Mouse (Mus musculus): Measurements from ENCODE around the gene Taf4.

Taf4 gene

GRCm38 (mm10) chr2:179941696-179942095 lies 34.8 kb downstream of the Taf4 start:
- no peak for DNase-seq (ENCODE audit: low read depth, low spot score)

- DNase-seq (ENCODE audit: low read depth, low spot score), result no peak
These were observed 39.4 kb downstream of the Taf4 start for GRCm38 (mm10) chr2:179937091-179937490.

- DNase-seq (ENCODE audit: low read depth, low spot score), result no peak
These were observed 42.3 kb downstream of the Taf4 start for GRCm38 (mm10) chr2:179934165-179934564.

GRCm38 (mm10) chr2:179931741-179932140 lies 44.7 kb downstream of the Taf4 start:
- DNase-seq (ENCODE audit: low read depth, low spot score), result no peak

- DNase-seq (ENCODE audit: low read depth, low spot score), result peak; percentile 61
These were observed 47.3 kb downstream of the Taf4 start for GRCm38 (mm10) chr2:179929166-179929565.

GRCm38 (mm10) chr2:179924038-179924437 lies 52.4 kb downstream of the Taf4 start:
- DNase-seq (ENCODE audit: low read depth, low spot score), result no peak

- DNase-seq (ENCODE audit: low read depth, low spot score), result no peak
These were observed 55.3 kb downstream of the Taf4 start for GRCm38 (mm10) chr2:179921021-179921653.

- no peak for DNase-seq (ENCODE audit: low read depth, low spot score)
These were observed 56.4 kb downstream of the Taf4 start for GRCm38 (mm10) chr2:179920042-179920441.

- peak; percentile 79 for DNase-seq (ENCODE audit: low read depth, low spot score)
These were observed 59.4 kb downstream of the Taf4 start for GRCm38 (mm10) chr2:179916877-179917673.

- no peak for DNase-seq (ENCODE audit: low read depth, low spot score)
These were observed 62.2 kb downstream of the Taf4 start for GRCm38 (mm10) chr2:179914246-179914645.

GRCm38 (mm10) chr2:179913349-179913748 lies 63.1 kb downstream of the Taf4 start:
- DNase-seq (ENCODE audit: low read depth, low spot score), result no peak

GRCm38 (mm10) chr2:179912911-179913310 lies 63.5 kb downstream of the Taf4 start:
- no peak for DNase-seq (ENCODE audit: low read depth, low spot score)

- no peak for DNase-seq (ENCODE audit: low read depth, low spot score)
These were observed 79.5 kb downstream of the Taf4 start for GRCm38 (mm10) chr2:179896949-179897348.

GRCm38 (mm10) chr2:179891048-179891447 lies 85.4 kb downstream of the Taf4 start:
- DNase-seq (ENCODE audit: low read depth, low spot score), result no peak

- DNase-seq (ENCODE audit: low read depth, low spot score), result peak; percentile 75
These were observed 91.9 kb downstream of the Taf4 start for GRCm38 (mm10) chr2:179884561-179884960.

GRCm38 (mm10) chr2:179877551-179878215 lies 98.8 kb downstream of the Taf4 start:
- DNase-seq (ENCODE audit: low read depth, low spot score), result peak; percentile 70

GRCm38 (mm10) chr2:179875147-179875546 lies 101.3 kb downstream of the Taf4 start:
- peak; percentile 80 for DNase-seq (ENCODE audit: low read depth, low spot score)

GRCm38 (mm10) chr2:179873315-179873714 lies 103.1 kb downstream of the Taf4 start:
- no peak for DNase-seq (ENCODE audit: low read depth, low spot score)

- DNase-seq (ENCODE audit: low read depth, low spot score), result peak; percentile 25
These were observed 103.7 kb downstream of the Taf4 start for GRCm38 (mm10) chr2:179872724-179873123.

GRCm38 (mm10) chr2:179869871-179870270 lies 106.6 kb downstream of the Taf4 start:
- peak; percentile 21 for DNase-seq (ENCODE audit: low read depth, low spot score)

GRCm38 (mm10) chr2:179867669-179868068 lies 108.8 kb downstream of the Taf4 start:
- DNase-seq (ENCODE audit: low read depth, low spot score), result no peak

GRCm38 (mm10) chr2:179865097-179865496 lies 111.3 kb downstream of the Taf4 start:
- DNase-seq (ENCODE audit: low read depth, low spot score), result no peak
